Mouse (Mus musculus) thymus, adult 2 months (tissue): ENCODE measurements at regions not wholly inside any gene's neighbourhood (a gene's known extent, or its start where the extent isn't known, plus 50 kb on each side); places are given as distances from the start of the nearest gene placed in this dataset.

Source experiments
- CTCF ChIP-seq: fragments of 200-500 bp; IDR thresholded peaks from 2 replicates; pipeline ENCODE4 v1.5.1; 2012; ENCODE audit warnings: mild to moderate bottlenecking, control low read depth, low read length, moderate library complexity, borderline replicate concordance; ENCODE audit not compliant: control insufficient read depth, poor library complexity, insufficient read depth; ENCODE audit errors: extremely low read depth
- POLR2A ChIP-seq: fragments of 200-500 bp; IDR thresholded peaks from 2 replicates; pipeline ENCODE4 v1.6.1; 2012; ENCODE audit warnings: mild to moderate bottlenecking, low read length, control low read depth, moderate library complexity; ENCODE audit not compliant: control insufficient read depth, poor library complexity, insufficient read depth; ENCODE audit errors: extremely low read depth

GRCm38 (mm10) chr13:100971080-100972017, 138.1 kb upstream of the Slc30a5 start:
- no peak for TF ChIP-seq CTCF
- no peak for TF ChIP-seq POLR2A
